Mouse (Mus musculus): ENCODE data around the gene Nfil3.

DNA sequence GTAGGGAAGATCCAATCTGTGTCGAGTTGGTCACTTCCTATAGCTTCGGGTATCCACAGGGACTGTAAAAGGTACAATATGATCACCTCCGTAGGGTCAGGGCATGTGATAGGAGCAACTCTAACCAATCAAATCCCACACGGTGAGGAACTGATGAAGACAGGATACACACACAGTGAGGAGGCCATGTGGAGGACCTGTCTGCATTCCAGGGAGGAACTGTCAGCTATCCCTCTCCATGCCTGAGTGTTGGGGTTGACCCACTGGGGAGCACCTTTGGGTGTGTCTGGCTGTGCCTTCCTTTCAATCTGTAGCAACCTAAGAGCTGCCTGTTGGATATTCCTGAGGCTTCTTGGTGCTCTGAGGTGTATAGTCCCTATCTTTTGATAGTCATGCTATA lies 18.0 kb downstream of the Nfil3 start:
- no peak for TF ChIP-seq CTCF (IDR thresholded peaks at IDR 0.05 in 2 of 3, conservative IDR thresholded peaks at IDR 0.05 in 1 of 3; ENCODE audit: control insufficient read depth in 1 of 3, insufficient read depth in 1 of 3, low read depth in 2 of 3, low read length in 3 of 3, poor library complexity in 1 of 3, severe bottlenecking in 1 of 3)
- no peak for TF ChIP-seq SMC3 (IDR thresholded peaks at IDR 0.05; ENCODE audit: low read depth, low read length)
- TF ChIP-seq BHLHE40 (IDR thresholded peaks at IDR 0.05; ENCODE audit: borderline replicate concordance, low read depth, low read length): no peak
- no peak for TF ChIP-seq POLR2A (IDR thresholded peaks at IDR 0.05; ENCODE audit: control insufficient read depth in 1 of 2, insufficient read depth in 1 of 2, low read depth in 1 of 2, low read length in 2 of 2, poor library complexity in 1 of 2)
- no peak for TF ChIP-seq MAX (IDR thresholded peaks at IDR 0.05; ENCODE audit: low read length)
- TF ChIP-seq USF1 (IDR thresholded peaks at IDR 0.05; ENCODE audit: low read depth, low read length): no peak
- no peak for TF ChIP-seq MAZ (IDR thresholded peaks at IDR 0.05; ENCODE audit: low read depth, low read length)
- TF ChIP-seq JUND (IDR thresholded peaks at IDR 0.05; ENCODE audit: low read depth, low read length): no peak
